Mouse (Mus musculus): ENCODE measurements at regions not wholly inside any gene's neighbourhood (a gene's known extent, or its start where the extent isn't known, plus 50 kb on each side); places are given as distances from the start of the nearest gene placed in this dataset.

- DNase-seq (ENCODE audit: low spot score), result no peak
Observed at GRCm38 (mm10) chr11:7348601-7349000, 134.9 kb upstream of the Igfbp3 start.

DNA sequence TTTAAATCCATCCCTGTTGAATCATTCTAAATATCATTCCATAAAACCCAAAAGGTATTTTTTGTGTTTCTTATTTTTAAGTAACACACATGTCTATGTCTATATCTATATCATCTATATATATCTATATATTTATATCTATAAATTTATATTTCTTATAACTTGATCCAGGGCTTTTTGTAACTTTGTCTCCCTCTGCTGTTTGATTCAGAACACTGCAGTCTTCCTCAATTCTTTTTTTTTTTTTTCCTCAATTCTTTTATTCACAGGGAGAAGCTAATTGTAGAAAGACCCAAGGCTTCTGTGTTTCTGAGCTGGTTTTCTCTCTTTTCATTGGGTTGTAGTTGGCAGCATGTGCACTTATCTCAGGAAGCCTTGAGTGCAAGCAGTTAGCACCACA lies 124.1 kb upstream of the Igfbp3 start:
- no peak for DNase-seq (ENCODE audit: low spot score)

- no peak for DNase-seq (ENCODE audit: low spot score)
Observed at GRCm38 (mm10) chr11:7317409-7317970, 103.8 kb upstream of the Igfbp3 start.

- no peak for DNase-seq (ENCODE audit: low spot score)
Observed at GRCm38 (mm10) chr11:7296252-7296651, 82.5 kb upstream of the Igfbp3 start.

DNA sequence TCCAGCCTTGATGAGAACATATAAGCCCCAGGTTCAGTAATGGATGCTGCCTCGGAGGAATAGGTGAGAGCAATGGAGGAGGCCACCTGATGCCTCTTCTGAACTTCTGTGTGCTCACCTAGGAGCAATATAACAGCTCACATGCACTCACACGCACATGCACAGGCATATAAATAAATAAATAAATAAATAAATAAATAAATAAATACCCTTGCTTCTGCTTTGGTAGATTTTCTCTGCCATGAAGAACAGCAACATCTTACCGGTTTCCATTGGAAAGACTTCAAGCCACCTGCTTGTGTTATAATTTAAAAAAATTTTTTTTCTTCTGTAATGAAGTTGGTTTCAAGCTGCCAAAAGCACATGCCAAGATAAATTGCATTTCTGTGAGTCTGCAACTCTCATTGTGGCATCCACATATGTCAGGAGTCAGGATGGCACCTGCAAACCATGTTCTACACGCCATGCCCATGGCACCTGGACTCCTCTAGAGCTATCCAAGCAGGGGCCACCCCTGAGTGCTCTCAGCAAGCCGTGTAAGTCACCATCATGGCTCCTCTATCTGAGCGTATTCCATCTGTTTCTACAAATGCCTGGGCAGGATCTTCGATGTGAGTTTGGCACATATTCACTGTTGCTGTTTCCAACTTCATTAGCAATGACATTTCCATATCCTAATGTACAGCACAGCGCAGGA lies 75.7 kb upstream of the Igfbp3 start:
- no peak for DNase-seq (ENCODE audit: low spot score)

- DNase-seq (ENCODE audit: low spot score), result no peak
Observed at GRCm38 (mm10) chr11:7284836-7285490, 71.2 kb upstream of the Igfbp3 start.

GRCm38 (mm10) chr11:7282981-7283380 lies 69.3 kb upstream of the Igfbp3 start:
- no peak for DNase-seq (ENCODE audit: low spot score)

GRCm38 (mm10) chr11:7282188-7282587 lies 68.5 kb upstream of the Igfbp3 start:
- DNase-seq (ENCODE audit: low spot score), result no peak

- no peak for DNase-seq (ENCODE audit: low spot score)
Observed at GRCm38 (mm10) chr11:7281656-7282055, 67.9 kb upstream of the Igfbp3 start.

DNA sequence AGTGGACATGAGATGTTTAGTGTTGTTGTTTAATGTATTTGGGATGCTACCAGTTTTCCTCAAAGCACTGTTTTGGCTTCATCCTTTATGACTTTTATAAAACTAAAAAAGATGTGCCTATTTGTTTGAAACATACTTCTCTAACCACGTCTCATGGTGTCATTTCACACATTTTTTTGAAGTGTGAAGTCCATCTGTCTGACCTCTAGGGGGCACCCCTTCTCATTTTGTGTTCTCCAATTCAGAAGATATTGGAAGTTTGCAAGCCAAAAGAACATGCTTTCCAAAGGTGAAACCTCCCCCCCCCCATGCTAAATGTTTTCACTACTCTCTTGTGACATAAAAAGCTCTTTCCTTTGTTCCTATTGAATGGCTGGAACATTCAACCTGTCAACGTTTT lies 66.2 kb upstream of the Igfbp3 start:
- DNase-seq (ENCODE audit: low spot score), result no peak

DNA sequence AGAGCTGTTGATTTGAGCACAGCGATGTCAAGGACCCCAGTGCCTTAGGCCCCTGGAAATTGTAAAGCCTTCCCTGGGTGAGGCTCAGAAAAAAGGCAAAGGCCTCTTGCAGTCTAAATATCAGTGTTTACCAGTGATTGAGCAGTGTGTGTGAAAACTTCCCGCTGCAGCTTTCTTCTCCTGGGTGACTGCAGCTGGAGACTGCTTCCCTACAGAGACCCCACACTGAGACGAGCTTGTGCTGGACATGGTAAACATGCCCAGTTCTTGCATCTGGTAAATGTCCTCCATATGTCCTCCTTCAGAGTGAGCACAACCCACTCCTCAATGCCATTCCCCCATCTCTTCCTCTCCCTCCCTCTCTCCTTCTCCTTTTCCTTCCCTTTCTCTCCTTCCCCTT lies 58.8 kb upstream of the Igfbp3 start:
- no peak for DNase-seq (ENCODE audit: low spot score)

DNA sequence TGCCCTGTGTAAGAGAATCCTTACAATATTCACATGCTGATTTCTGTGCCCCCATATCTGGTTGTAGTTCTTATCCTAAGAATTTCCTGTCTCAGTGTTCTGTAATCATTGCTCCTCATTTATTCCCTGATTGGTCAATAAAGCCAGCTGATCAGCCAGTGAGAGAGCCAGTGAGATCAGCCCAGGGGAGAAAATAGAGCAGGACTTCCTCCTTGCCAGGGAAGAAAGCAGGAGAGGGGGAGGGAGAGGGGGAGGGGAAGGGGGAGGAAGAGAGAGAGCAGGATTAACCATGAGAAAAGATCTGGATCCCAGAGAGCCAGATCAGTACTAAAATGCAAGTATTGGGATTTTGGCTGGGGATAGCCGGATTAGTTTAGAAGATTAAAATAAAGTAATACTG lies 57.2 kb upstream of the Igfbp3 start:
- DNase-seq (ENCODE audit: low spot score), result no peak

DNA sequence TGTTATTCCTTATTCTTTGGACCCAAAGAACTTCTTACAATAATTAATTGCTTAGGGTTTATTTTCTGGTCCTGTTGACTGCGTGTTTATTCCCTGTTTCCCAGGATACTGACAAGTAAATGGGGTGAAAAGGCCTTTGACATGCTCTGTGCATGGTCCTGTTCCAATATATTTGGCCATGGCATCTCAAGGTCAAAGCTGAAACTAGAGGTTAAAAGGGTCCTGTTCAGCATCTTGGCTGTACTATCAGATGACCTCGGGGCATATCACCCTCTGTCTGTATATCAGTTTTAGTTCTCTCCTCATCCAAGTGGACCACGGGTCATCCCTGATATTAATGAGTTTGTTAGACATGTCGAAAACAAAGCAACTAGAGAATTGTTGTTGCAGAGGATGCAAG lies 50.2 kb upstream of the Igfbp3 start:
- no peak for DNase-seq (ENCODE audit: low spot score)

Data from ovary, adult 18-20 months (tissue).